Mouse (Mus musculus) intestine, embryonic 14.5 days (tissue): ENCODE measurements around the gene Dner. TPM values are rescaled to one million over a fixed set of nuclear protein-coding genes. Genes with fewer than 3 reads are reported as not detected.

ENCODE experiments used
- ATAC-seq: fragments of 200-750 bp; cut with Nextera tagmentation; replicated peaks from 2 replicates; pipeline ENCODE4 v1.8.0; 2017; ENCODE audit warnings: low read depth, moderate number of reproducible peaks, moderate TSS enrichment, moderate library complexity; ENCODE audit not compliant: low FRiP score, low TSS enrichment
- DNase-seq: peaks from one replicate; pipeline ENCODE4 v3.0.0-alpha.2; 2018; ENCODE audit warnings: low spot score
- H3K27ac ChIP-seq: fragments of 300-500 bp; sonication (generic); 2 replicates; pipeline ENCODE4 v1.5.1; 2014; ENCODE audit warnings: low read depth, mild to moderate bottlenecking, control low read depth
- H3K27me3 ChIP-seq: fragments of 300-500 bp; sonication (generic); replicated peaks from 2 replicates; pipeline ENCODE4 v1.6.1; 2014; ENCODE audit warnings: low read length, control low read depth; ENCODE audit not compliant: control insufficient read depth, insufficient read depth
- H3K36me3 ChIP-seq: fragments of 300-500 bp; sonication (generic); 2 replicates; pipeline ENCODE4 v1.6.1; 2014; ENCODE audit warnings: low read length, control low read depth; ENCODE audit not compliant: control insufficient read depth, insufficient read depth
- H3K4me1 ChIP-seq: fragments of 300-500 bp; sonication (generic); replicated peaks from 2 replicates; pipeline ENCODE4 v1.6.1; 2014; ENCODE audit warnings: low read length, control low read depth, mixed read lengths; ENCODE audit not compliant: control insufficient read depth, insufficient read depth
- H3K4me2 ChIP-seq: fragments of 300-500 bp; sonication (generic); 2 replicates; pipeline ENCODE4 v1.6.1; 2014; ENCODE audit warnings: low read length
- H3K4me3 ChIP-seq: fragments of 300-500 bp; sonication (generic); 2 replicates; pipeline ENCODE4 v1.5.1; 2014; ENCODE audit warnings: low read depth, low read length, control low read depth, mixed read lengths
- H3K9ac ChIP-seq: fragments of 300-500 bp; sonication (generic); 2 replicates; pipeline ENCODE4 v1.6.1; 2014; ENCODE audit warnings: mild to moderate bottlenecking, low read length
- H3K9me3 ChIP-seq: fragments of 300-500 bp; sonication (generic); 2 replicates; pipeline ENCODE4 v1.6.1; 2016; ENCODE audit warnings: low read length, control low read depth; ENCODE audit not compliant: control insufficient read depth
- WGBS: fragments of 180-500 bp; shearing (Covaris S2); extraction: QIAGEN DNeasy Blood & Tissue Kit; methylation state at CpG from one replicate; pipeline ENCODE4 v1.1.7; 2014; 5-methylcytosine and 5-hydroxymethylcytosine counted together
- polyA plus RNA-seq: library from polyadenylated mRNA; unstranded; fragments of >200 nt; fragmentation: Nextera tagmentation; extraction: Ambion mirVana; gene quantifications from 2 replicates; pipeline ENCODE4 v1.2.1, GENCODE M21; 2014

Gene Dner
- polyA plus RNA-seq, 1 experiment from 2014 or later, result 4.6 TPM

- Histone ChIP-seq H3K9ac (no peak overlapping the region), H3K9me3 (no peaks in the 10 kb centered on the region), H3K27ac (no peak overlapping the region), H3K4me3 (no peak overlapping the region), H3K4me2 (peak overlapping the region; percentile 43), H3K4me1 (no peaks in the 10 kb centered on the region; the same call in 1 of the 2 replicates), H3K27me3 (0 out of 2 replicates have a peak, but pooled peaks cover 2% of the 10 kb centered on the region), H3K36me3 (no peaks in the 10 kb centered on the region)
- ATAC-seq (no peak), DNase-seq (no peak)
- WGBS, result 18% methylated on average over 31 of the region's 31 CpGs
Measured at GRCm38 (mm10) chr1:84709810-84710785, 14.1 kb upstream of the Dner start.

- Histone ChIP-seq H3K27me3 (0 out of 2 replicates have a peak, but pooled peaks cover 2% of the 10 kb centered on the region), H3K9ac (no peak overlapping the region), H3K4me1 (no peaks in the 10 kb centered on the region; the same call in 1 of the 2 replicates), H3K27ac (no peak overlapping the region), H3K4me2 (peak overlapping the region; percentile 43; the same call in 1 of the 2 replicates), H3K36me3 (no peaks in the 10 kb centered on the region), H3K4me3 (no peak overlapping the region), H3K9me3 (no peaks in the 10 kb centered on the region)
- 28% methylated on average over 5 of the region's 5 CpGs for WGBS
- ATAC-seq (no peak), DNase-seq (no peak)
Measured at GRCm38 (mm10) chr1:84709406-84709805, 13.4 kb upstream of the Dner start.

- H3K9me3 ChIP-seq, result no peaks in the 10 kb centered on the region
- ATAC-seq, result no peak
Measured at GRCm38 (mm10) chr1:84700254-84700653, 4.2 kb upstream of the Dner start.

DNA sequence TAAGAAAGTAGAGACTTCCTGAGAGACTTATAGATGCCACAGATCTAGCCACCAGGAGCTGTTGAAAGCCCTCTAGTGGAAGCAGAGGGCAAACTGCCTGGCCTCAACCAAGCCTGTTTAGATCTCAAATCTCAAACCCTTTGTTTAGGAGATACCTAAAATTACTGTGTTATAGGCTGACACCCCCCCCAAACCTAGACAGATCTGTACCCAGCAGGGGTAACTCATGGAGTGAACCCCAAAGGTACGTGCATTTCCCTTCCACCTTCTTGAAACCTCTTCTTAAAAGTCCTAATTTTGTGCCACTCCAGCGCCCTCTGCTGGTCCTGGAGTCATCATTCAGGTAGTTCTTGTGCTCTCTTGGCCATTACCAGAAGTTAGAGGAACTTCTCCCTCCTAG lies 1.1 kb upstream of the Dner start:
- H3K9ac ChIP-seq, result no peak overlapping the region
- no peaks in the 10 kb centered on the region for H3K36me3 ChIP-seq
- 3% methylated on average over 2 of the region's 2 CpGs for WGBS
- DNase-seq, result peak; percentile 66
- no peaks in the 10 kb centered on the region for H3K9me3 ChIP-seq
- H3K4me3 ChIP-seq, result no peak overlapping the region
- H3K27me3 ChIP-seq, result peaks cover 23% of the 10 kb centered on the region
- no peak for ATAC-seq
- no peak overlapping the region for H3K27ac ChIP-seq
- 0 out of 2 replicates have a peak, but pooled peaks cover 2% of the 10 kb centered on the region for H3K4me1 ChIP-seq
- no peak overlapping the region for H3K4me2 ChIP-seq

More at GRCm38 (mm10) chr1:84700254-84700653, 4.2 kb upstream of the Dner start:
- Histone ChIP-seq H3K36me3 (no peaks in the 10 kb centered on the region), H3K4me1 (0 out of 2 replicates have a peak, but pooled peaks cover 2% of the 10 kb centered on the region), H3K27me3 (peaks cover 8% of the 10 kb centered on the region), H3K4me3 (no peak overlapping the region), H3K27ac (no peak overlapping the region), H3K9ac (no peak overlapping the region), H3K4me2 (no peak overlapping the region)
- DNase-seq, result no peak
- 99% methylated on average over 6 of the region's 6 CpGs for WGBS

GRCm38 (mm10) chr1:84694688-84695474 lies 1.1 kb downstream of the Dner start:
- peaks cover 23% of the 10 kb centered on the region for H3K27me3 ChIP-seq
- H3K27ac ChIP-seq, result no peak overlapping the region
- DNase-seq (no peak), ATAC-seq (peak; percentile 38)
- 0 out of 2 replicates have a peak, but pooled peaks cover 2% of the 10 kb centered on the region for H3K4me1 ChIP-seq
- H3K4me2 ChIP-seq, result peak overlapping the region; percentile 75
- H3K36me3 ChIP-seq, result no peaks in the 10 kb centered on the region
- H3K9me3 ChIP-seq, result no peaks in the 10 kb centered on the region
- 12% methylated on average over 26 of the region's 26 CpGs for WGBS
- H3K9ac ChIP-seq, result no peak overlapping the region
- H3K4me3 ChIP-seq, result peak overlapping the region; percentile 40

DNA sequence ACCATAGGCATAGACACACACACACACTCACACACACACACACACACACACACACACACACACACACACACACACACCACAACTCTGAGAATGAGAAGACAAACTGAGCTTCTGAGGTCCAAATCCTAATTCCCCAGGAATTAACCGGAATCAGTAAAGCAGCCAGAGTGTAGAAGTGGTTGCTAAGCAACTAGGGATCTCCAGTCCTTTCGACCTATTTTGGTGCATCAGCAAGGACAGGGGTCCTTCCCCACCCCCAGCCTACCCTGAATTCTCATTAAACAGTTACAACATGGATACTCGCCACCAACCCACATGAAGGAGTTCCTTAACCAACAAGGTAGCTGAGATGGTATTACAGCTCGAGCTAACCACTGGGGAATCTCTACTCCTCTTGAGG lies 18.1 kb downstream of the Dner start:
- DNase-seq (no peak), ATAC-seq (no peak)
- Histone ChIP-seq H3K9ac (no peak overlapping the region), H3K4me1 (no peaks in the 10 kb centered on the region), H3K27me3 (no peaks in the 10 kb centered on the region), H3K27ac (no peak overlapping the region), H3K9me3 (no peaks in the 10 kb centered on the region), H3K4me2 (no peak overlapping the region), H3K4me3 (no peak overlapping the region), H3K36me3 (no peaks in the 10 kb centered on the region)
- 63% methylated on average over 4 of the region's 4 CpGs for WGBS

DNA sequence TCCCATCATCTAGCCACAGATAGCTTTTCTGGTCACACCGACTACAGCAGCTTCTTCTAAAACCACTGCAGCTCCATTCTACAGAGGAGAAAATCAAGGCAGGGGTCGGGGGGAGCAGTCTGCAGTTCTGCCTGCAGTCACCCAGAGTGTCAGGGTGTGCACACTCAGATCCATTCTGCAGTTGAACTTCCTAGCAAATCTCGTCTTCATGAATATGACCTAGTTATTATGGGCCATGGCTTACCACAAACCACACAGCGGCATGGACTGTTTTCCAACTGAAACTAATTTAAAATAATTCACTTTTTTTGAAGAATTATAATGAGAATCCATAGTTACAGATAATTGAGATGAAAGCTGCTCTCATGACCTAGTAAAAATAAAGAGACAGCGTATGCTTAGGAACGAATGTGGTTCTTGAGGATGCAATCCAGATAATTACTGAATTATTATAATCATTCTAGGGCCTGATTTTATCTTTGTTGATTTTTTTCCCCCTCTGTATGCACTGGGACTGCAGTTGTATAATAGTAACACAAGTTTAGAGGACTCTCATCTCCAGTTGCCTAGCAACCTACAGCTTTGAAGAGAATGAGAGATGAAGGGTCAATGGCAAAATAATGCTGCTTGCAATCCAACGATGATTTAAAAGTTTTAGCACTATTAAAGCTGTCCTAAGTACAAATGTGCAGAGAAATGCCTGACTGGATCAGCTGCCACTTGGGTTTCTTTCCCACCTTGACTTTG lies 27.7 kb downstream of the Dner start:
- H3K9me3 ChIP-seq, result no peaks in the 10 kb centered on the region
- H3K9ac ChIP-seq, result no peak overlapping the region
- no peaks in the 10 kb centered on the region for H3K4me1 ChIP-seq
- no peaks in the 10 kb centered on the region for H3K27me3 ChIP-seq
- no peak for ATAC-seq
- H3K36me3 ChIP-seq, result no peaks in the 10 kb centered on the region
- H3K27ac ChIP-seq, result no peak overlapping the region
- no peak overlapping the region for H3K4me3 ChIP-seq
- no peak for DNase-seq
- WGBS, result 82% methylated on average over 7 of the region's 7 CpGs
- H3K4me2 ChIP-seq, result no peak overlapping the region

GRCm38 (mm10) chr1:84667660-84668059 lies 28.4 kb downstream of the Dner start:
- no peaks in the 10 kb centered on the region for H3K27me3 ChIP-seq
- H3K36me3 ChIP-seq, result no peaks in the 10 kb centered on the region
- H3K9ac ChIP-seq, result no peak overlapping the region
- H3K4me1 ChIP-seq, result no peaks in the 10 kb centered on the region
- no peak overlapping the region for H3K4me2 ChIP-seq
- no peak for ATAC-seq
- no peak overlapping the region for H3K27ac ChIP-seq
- no peak for DNase-seq
- 75% methylated on average over 4 of the region's 4 CpGs for WGBS
- H3K9me3 ChIP-seq, result no peaks in the 10 kb centered on the region
- H3K4me3 ChIP-seq, result no peak overlapping the region
